Mouse (Mus musculus) layer of hippocampus, adult 11-12 months (tissue): ENCODE data around the gene Gm13101.
"Not testable (repeated sequence)": the region's sequence is repeated elsewhere in the genome, so short reads cannot be mapped to it uniquely, and the experiment has no call there.

Experiments used
- DNase-seq: peaks from one replicate; pipeline ENCODE4 v3.0.0; 2022; ENCODE audit warnings: low spot score

Gene Gm13101

DNA sequence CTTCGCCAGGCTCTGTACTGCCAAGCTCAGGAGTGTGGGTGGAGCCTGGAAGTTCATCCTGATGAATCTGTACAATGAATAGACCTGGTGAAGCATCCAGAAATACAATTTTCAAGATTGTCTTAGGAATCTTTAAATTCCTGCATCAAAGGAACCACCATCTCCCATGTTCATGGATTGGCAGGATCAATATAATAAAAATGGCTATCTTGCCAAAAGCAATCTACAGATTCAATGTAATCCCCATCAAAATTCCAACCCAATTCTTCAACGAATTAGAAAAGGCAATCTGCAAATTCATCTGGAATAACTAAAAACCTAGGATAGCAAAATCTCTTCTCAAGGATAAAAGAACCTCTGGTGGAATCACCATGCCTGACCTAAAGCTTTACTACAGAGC is at the start of gene Gm13101:
Gene Gm13101 (minus strand): TSS at position 101 of the 400 bp plus-strand sequence.
- DNase-seq = not testable (repeated sequence)

DNA sequence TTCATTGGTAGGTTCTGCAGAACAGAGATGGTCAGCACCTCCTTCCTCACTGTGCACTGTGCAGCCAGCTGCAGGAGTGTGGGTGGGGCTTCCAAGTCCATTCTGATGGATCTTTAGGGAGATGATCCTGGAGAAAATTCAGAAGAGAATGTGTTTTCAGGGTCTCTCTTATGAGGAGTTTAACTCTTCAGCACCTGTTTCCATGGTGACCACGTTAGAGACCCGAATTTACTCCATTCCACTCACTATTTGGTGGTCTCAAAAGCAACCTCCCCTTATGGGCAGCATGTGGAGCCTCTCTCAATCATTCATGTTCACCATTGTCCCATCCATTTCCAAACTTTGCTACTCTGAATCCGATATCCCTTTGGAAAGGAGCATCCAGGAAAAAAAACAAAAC is 27.5 kb upstream of the Gm13101 start, which contains the start of gene Pramef17:
Gene Pramef17 (minus strand): TSS at position 101 of the 400 bp plus-strand sequence.
- not testable (repeated sequence) for DNase-seq

DNA sequence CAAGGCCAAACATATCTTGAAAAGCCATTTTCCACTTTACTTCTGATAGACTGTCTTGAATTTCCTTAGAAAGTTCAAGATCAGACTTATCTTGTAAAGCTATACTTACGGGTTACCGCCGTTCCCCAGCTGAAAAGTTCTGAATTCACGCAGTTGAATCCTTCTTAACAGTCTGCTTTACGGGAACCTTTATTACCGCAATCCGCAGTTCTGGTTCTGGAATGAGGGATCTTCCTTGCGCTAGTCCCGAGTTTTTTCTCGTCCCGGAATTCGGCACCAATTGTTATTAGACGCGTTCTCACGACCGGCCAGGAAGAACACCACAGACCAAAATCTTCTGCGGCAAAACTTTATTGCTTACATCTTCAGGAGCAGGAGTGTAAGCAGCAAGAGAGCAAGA is 21.4 kb upstream of the Gm13101 start:
- DNase-seq = peak; percentile 72

DNA sequence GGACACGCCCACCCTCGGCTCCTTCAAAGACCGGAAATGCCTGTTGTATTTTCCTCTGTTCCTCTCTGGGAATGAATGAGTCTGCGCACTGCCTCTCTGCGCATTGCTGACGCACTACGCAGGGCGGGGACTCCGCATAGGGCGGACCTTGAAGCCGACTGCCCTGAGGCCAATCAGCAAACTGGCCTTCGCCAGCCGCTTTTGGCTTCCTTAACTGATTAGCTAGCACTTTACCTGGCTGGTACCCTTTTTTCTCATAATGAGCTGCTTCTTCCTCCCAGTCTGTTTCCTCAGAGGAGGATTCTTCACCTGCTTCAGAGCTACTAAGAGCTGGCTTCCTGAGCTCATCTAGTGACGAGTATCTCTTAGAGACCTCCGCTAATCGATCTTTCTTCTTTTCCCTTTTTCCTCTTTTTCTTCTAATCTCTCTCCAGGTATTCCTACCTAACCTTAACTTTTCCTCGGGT is 20.8 kb upstream of the Gm13101 start:
- peak; percentile 60 for DNase-seq

DNA sequence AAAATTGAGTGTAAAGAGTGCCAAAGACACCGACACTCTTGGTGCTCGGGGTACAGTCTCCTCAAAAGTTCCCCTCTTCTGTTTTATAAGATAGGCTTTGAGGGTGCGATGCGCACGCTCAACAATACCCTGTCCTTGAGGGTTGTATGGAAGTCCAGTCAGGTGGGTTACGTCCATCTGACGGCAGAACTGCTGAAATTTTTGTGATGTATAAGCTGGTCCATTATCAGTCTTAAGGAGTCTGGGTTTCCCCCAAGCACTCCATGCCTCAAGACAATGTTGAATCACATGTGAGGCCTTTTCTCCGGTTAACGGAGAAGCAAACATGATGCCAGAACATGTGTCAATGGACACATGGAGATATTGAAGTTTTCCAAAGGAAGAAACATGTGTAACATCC is 19.0 kb upstream of the Gm13101 start:
- DNase-seq = peak; percentile 63

DNA sequence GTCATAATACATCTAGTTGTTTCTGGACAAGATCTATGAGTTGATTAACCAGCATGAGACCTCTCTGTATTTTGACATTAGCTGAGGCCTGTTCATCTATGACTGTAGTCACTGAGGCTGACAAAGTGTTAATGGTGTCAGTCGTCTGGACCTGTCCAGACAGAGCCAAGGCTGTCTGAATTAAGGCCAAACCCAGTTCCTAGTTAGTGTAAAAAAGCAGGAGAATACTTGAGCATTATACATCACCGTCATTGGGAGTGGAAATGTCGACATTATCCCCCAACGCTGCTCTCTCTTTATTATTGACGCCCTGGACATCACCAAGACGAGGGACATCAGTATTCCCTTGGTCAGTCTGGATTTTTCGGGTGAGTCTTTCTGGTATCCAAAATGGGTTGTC is 18.4 kb upstream of the Gm13101 start:
- peak; percentile 19 for DNase-seq

DNA sequence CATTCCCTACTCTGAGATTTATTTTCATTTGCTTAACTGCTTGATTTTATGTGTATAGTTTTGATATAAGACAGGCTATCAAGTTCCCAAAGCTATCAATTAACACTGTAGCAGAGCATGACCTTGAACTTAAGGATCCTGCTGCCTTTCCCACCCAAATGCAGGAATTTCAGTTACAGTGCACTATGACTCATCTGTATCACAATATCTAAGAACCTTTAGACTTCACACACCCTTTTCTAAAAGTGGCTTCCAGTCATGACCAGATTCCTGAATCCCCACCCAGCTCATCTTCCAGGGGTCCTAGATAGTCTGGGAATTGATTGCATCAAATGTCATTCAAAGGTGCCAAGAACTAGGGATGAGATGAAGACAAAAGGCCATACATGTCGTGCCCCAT is 16.7 kb upstream of the Gm13101 start:
- DNase-seq = not testable (repeated sequence)

DNA sequence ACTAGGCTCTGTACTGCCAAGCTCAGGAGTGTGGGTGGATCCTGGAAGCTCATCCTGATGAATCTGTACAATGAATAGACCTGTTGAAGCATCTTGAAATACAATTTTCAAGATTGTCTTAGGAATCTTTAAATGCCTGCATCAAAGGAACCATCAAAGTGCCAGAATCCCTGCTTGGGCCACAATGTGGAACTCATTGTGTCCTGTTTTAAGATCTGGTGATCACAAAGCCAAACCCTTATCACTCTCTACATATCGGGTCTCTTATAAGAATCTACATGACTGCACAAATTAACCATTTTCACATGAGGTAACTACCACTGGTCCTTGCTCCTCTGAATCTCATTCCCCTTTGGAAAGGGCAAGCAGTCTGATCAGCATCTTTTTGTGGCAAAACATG is 15.8 kb downstream of the Gm13101 start, which contains the start of gene Pramef25:
Gene Pramef25 (minus strand): TSS at position 101 of the 400 bp plus-strand sequence.
- DNase-seq = not testable (repeated sequence)
